Mouse (Mus musculus) stomach, postnatal 0 days (tissue): ENCODE measurements around the gene Tnfsf15. TPM values are rescaled to one million over a fixed set of nuclear protein-coding genes. Genes with fewer than 3 reads are reported as not detected.

Experiments used
- ATAC-seq: fragments of 200-750 bp; cut with Nextera tagmentation; 2 replicates; pipeline ENCODE4 v1.8.0; 2017; ENCODE audit not compliant: low FRiP score, low TSS enrichment
- DNase-seq: peaks from one replicate; pipeline ENCODE4 v3.0.0-alpha.2; 2016; ENCODE audit warnings: low spot score
- H3K27ac ChIP-seq: fragments of 300-500 bp; sonication (generic); replicated peaks from 2 replicates; pipeline ENCODE4 v1.5.1; 2014; ENCODE audit warnings: mild to moderate bottlenecking, control low read depth
- H3K27me3 ChIP-seq: fragments of 300-500 bp; sonication (generic); 2 replicates; pipeline ENCODE4 v1.6.1; 2014; ENCODE audit warnings: low read length; ENCODE audit not compliant: control insufficient read depth, insufficient read depth
- H3K36me3 ChIP-seq: fragments of 300-500 bp; sonication (generic); 2 replicates; pipeline ENCODE4 v1.6.1; 2014; ENCODE audit warnings: low read length, mixed read lengths; ENCODE audit not compliant: control insufficient read depth, insufficient read depth
- H3K4me1 ChIP-seq: fragments of 300-500 bp; sonication (generic); replicated peaks from 2 replicates; pipeline ENCODE4 v1.6.1; 2014; ENCODE audit warnings: antibody characterized with exemption; ENCODE audit not compliant: control insufficient read depth, insufficient read depth
- H3K4me2 ChIP-seq: fragments of 300-500 bp; sonication (generic); replicated peaks from 2 replicates; pipeline ENCODE4 v1.6.1; 2014; ENCODE audit warnings: low read depth, mild to moderate bottlenecking, control low read depth, moderate library complexity
- H3K4me3 ChIP-seq: fragments of 300-500 bp; sonication (generic); 2 replicates; pipeline ENCODE4 v1.5.1; 2014; ENCODE audit warnings: low read depth, low read length, control low read depth
- H3K9ac ChIP-seq: fragments of 300-500 bp; sonication (generic); 2 replicates; pipeline ENCODE4 v1.6.1; 2014; ENCODE audit warnings: mild to moderate bottlenecking, low read length, control low read depth, mixed read lengths
- H3K9me3 ChIP-seq: fragments of 300-500 bp; sonication (generic); 2 replicates; pipeline ENCODE4 v1.6.1; 2016; ENCODE audit warnings: low read length; ENCODE audit not compliant: control insufficient read depth
- CTCF ChIP-seq: IDR thresholded peaks from 2 replicates; pipeline ENCODE4 v1.5.1; 2016; ENCODE audit warnings: antibody characterized with exemption, low read depth, mild to moderate bottlenecking, moderate library complexity
- EP300 ChIP-seq: optimal IDR thresholded peaks from 2 replicates; pipeline ENCODE3; 2016; ENCODE audit warnings: antibody characterized with exemption
- WGBS: fragments of 180-500 bp; shearing (Covaris S2); extraction: QIAGEN DNeasy Blood & Tissue Kit; methylation state at CpG from one replicate; pipeline ENCODE4 v1.1.7; 2014; 5-methylcytosine and 5-hydroxymethylcytosine counted together
- polyA plus RNA-seq: library from polyadenylated mRNA; unstranded; fragments of >200 nt; fragmentation: Nextera tagmentation; extraction: Ambion mirVana; gene quantifications from 2 replicates; pipeline ENCODE4 v1.2.1, GENCODE M21; 2015

The Tnfsf15 gene
- polyA plus RNA-seq, 1 experiment from 2014 or later: 0.04 TPM

- no peaks in the 10 kb centered on the region for H3K27me3 ChIP-seq
- peak; percentile 30 for DNase-seq
- no peak overlapping the region for H3K4me3 ChIP-seq
- no peak overlapping the region for H3K4me2 ChIP-seq
- no peak overlapping the region for H3K27ac ChIP-seq
- H3K4me1 ChIP-seq: no peaks in the 10 kb centered on the region
- ATAC-seq: no peak; the same call in 1 of the 2 replicates
- no peak overlapping the region for H3K9ac ChIP-seq
- no peak for TF ChIP-seq EP300
- peak; percentile 83 for TF ChIP-seq CTCF
- H3K9me3 ChIP-seq: no peaks in the 10 kb centered on the region
- H3K36me3 ChIP-seq: no peaks in the 10 kb centered on the region
Observed at GRCm38 (mm10) chr4:63686157-63686556, 58.8 kb downstream of the Tnfsf15 start.

GRCm38 (mm10) chr4:63685253-63685525 lies 59.7 kb downstream of the Tnfsf15 start:
- H3K9ac ChIP-seq: no peak overlapping the region
- no peak for ATAC-seq
- no peak overlapping the region for H3K27ac ChIP-seq
- WGBS: 54% methylated on average over 4 of the region's 4 CpGs
- DNase-seq: no peak
- H3K4me3 ChIP-seq: no peak overlapping the region
- no peaks in the 10 kb centered on the region for H3K4me1 ChIP-seq
- no peaks in the 10 kb centered on the region for H3K36me3 ChIP-seq
- no peaks in the 10 kb centered on the region for H3K27me3 ChIP-seq
- H3K4me2 ChIP-seq: no peak overlapping the region
- TF ChIP-seq EP300 (no peak), CTCF (no peak)
- no peaks in the 10 kb centered on the region for H3K9me3 ChIP-seq

GRCm38 (mm10) chr4:63684412-63685252 lies 60.3 kb downstream of the Tnfsf15 start:
- H3K36me3 ChIP-seq: no peaks in the 10 kb centered on the region
- no peaks in the 10 kb centered on the region for H3K27me3 ChIP-seq
- no peak for DNase-seq
- no peaks in the 10 kb centered on the region for H3K9me3 ChIP-seq
- no peak for ATAC-seq
- 67% methylated on average over 10 of the region's 10 CpGs for WGBS
- H3K4me1 ChIP-seq: no peaks in the 10 kb centered on the region
- H3K4me3 ChIP-seq: no peak overlapping the region
- no peak overlapping the region for H3K9ac ChIP-seq
- H3K4me2 ChIP-seq: no peak overlapping the region
- H3K27ac ChIP-seq: no peak overlapping the region
- TF ChIP-seq EP300 (no peak), CTCF (no peak)

- 91% methylated on average over 6 of the region's 6 CpGs for WGBS
- Histone ChIP-seq H3K27me3 (no peaks in the 10 kb centered on the region), H3K4me3 (no peak overlapping the region), H3K36me3 (no peaks in the 10 kb centered on the region), H3K27ac (no peak overlapping the region), H3K9me3 (no peaks in the 10 kb centered on the region), H3K4me1 (no peaks in the 10 kb centered on the region), H3K4me2 (no peak overlapping the region), H3K9ac (no peak overlapping the region)
- ATAC-seq: no peak
- DNase-seq: no peak
- no peak for TF ChIP-seq EP300
- TF ChIP-seq CTCF: no peak
Observed at GRCm38 (mm10) chr4:63683716-63684115, 61.2 kb downstream of the Tnfsf15 start.

GRCm38 (mm10) chr4:63683056-63683455 lies 61.9 kb downstream of the Tnfsf15 start:
- Histone ChIP-seq H3K27ac (no peak overlapping the region), H3K9me3 (no peaks in the 10 kb centered on the region), H3K4me1 (no peaks in the 10 kb centered on the region), H3K4me2 (no peak overlapping the region), H3K9ac (no peak overlapping the region), H3K4me3 (no peak overlapping the region), H3K27me3 (no peaks in the 10 kb centered on the region), H3K36me3 (no peaks in the 10 kb centered on the region)
- WGBS: 54% methylated on average over 11 of the region's 11 CpGs
- no peak for ATAC-seq
- TF ChIP-seq EP300: no peak
- no peak for TF ChIP-seq CTCF
- no peak for DNase-seq

- H3K9ac ChIP-seq: no peak overlapping the region
- ATAC-seq: no peak
- WGBS: 81% methylated on average over 2 of the region's 2 CpGs
Observed at GRCm38 (mm10) chr4:63682441-63682840, 62.5 kb downstream of the Tnfsf15 start.

More at GRCm38 (mm10) chr4:63682441-63682840, 62.5 kb downstream of the Tnfsf15 start:
- Histone ChIP-seq H3K4me3 (no peak overlapping the region), H3K4me1 (no peaks in the 10 kb centered on the region), H3K4me2 (no peak overlapping the region), H3K9me3 (no peaks in the 10 kb centered on the region), H3K36me3 (no peaks in the 10 kb centered on the region), H3K27ac (no peak overlapping the region), H3K27me3 (no peaks in the 10 kb centered on the region)
- TF ChIP-seq EP300 (no peak), CTCF (no peak)
- DNase-seq: no peak
